Mouse (Mus musculus) left cerebral cortex, adult 8-10 months (tissue): ENCODE data around the gene 4930469K13Rik. TPM values are rescaled to one million over a fixed set of nuclear protein-coding genes. Genes with fewer than 3 reads are reported as not detected.

ENCODE experiments used
- DNase-seq, 2 experiments: peaks; one replicate each; pipeline ENCODE4 v3.0.0; 2022; ENCODE audit warnings: low spot score in 2 of 2
- total RNA-seq, 4 experiments: library from RNA; stranded (reverse); gene quantifications; 2 replicates each; pipeline ENCODE4 v1.2.4; 2022

4930469K13Rik gene
- total RNA-seq, 4 experiments from 2014 or later = not detected

DNA sequence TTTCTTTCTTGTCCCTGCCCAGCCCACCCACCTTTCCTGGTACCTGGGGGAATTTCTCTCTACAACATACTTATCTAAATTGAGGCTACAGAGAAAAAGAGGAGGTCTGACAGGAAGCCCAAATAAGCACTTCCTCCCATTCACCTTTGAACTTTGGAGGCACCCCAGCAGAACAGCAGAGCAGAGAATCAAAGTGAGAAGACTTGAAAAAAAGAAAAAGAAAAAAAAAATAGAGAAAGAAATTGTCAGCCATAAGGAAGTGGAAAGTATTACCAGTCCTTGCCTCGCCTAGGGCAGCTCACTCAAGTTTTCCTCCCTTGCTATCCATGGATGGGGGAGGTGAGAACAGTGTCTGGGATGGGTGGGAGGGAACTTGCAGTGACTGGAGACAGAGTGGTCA, 55.5 kb downstream of the 4930469K13Rik start:
- no peak for DNase-seq

- DNase-seq = no peak
Observed at GRCm38 (mm10) chr11:34040061-34040460, 58.3 kb downstream of the 4930469K13Rik start.

DNA sequence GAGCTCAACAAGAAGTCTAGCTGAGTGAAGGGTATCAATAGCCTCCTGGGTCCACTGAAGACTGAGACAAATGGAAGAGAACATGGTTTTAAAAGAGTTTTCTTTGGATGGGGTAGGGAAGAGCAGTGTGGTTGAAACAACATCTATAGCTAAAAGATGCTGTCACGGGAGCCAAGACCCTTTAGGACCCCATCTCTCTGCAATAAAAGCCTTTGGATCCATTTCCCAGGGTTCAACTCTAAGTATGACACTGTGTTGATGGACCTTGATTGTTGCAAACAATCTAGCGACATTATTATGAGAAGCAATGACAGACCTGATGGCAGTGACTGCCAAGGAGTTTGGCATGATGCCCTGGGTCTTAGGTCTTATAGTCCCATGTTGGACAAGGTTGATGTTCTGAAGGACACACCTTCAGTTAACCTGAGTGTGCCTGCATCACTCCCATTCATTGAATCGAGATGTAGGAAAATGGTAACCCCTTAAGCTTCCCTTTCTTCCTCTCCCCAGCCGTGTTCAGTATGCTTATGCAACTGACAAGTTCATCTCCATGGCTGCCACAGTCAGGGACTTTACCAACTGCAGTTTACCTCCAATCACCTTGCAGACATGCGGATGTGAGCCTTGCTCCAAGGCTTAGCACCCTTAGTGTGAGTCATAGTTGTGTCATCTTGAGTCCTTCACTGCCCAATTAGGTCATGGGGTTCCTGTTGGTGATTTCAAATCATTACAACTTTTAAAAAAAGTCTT, 62.3 kb downstream of the 4930469K13Rik start:
- no peak for DNase-seq

DNA sequence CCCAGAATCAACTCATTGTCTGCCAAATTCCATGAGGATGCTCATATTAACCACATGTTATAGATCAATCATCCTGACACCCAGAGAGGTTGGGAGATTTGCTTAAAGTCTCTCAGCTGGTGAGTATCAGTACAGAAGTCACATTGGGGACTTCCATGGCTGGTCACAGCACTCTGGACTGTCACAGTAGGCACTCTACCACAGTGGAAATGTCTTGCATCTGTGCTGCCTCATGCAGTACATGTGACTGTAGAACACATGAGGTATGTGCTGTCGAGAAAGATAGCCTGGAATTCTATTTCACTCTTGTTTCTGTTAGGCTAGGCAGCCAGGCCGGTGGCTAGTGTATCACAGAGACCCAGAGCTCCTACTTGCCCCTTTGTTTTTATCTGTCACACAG, 63.6 kb downstream of the 4930469K13Rik start:
- no peak for DNase-seq

- peak in 1 of 2 experiments; percentile 34 for DNase-seq
Observed at GRCm38 (mm10) chr11:34034008-34034505, 64.3 kb downstream of the 4930469K13Rik start.

GRCm38 (mm10) chr11:34031015-34031805, 67.1 kb downstream of the 4930469K13Rik start:
- no peak for DNase-seq

GRCm38 (mm10) chr11:34029658-34030057, 68.7 kb downstream of the 4930469K13Rik start:
- DNase-seq = no peak

DNA sequence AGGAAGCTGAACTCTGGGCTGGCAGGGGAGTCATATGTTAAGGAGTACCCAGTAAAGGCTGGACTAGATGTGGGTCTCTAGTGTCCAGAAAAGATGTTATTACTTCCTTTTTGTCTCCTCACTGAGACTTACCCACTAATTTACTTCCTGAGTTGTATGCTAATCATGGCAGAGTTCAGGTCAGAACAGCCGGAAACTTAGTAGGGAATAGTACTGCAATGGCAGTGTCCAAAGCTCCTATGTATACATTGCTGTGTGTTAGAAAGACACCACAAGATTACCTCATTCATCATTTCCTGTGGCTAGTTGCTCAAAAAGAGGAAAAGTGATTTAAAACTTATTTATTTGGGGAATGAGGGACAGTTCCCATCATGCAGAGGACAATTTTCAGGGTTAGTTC, 73.3 kb downstream of the 4930469K13Rik start:
- no peak for DNase-seq

- DNase-seq = no peak
Observed at GRCm38 (mm10) chr11:34012007-34012652, 86.2 kb downstream of the 4930469K13Rik start.

DNA sequence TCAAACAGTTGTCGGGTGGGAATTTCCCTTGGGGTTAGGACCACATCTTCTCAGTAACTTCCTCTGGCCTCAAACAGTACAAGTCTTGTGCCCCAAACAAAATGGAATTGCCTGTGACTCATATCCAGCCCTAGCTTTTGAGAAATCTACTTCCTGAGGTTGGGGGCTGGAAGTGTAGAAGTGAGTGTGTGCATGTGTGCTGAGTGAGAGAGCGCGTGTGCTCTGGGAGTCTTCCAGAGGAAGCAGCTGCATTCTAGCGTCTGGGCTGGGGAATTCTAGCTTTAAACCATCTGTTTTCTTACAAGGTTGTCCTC, 87.5 kb downstream of the 4930469K13Rik start:
- DNase-seq = peak in 1 of 2 experiments; percentile 31

DNA sequence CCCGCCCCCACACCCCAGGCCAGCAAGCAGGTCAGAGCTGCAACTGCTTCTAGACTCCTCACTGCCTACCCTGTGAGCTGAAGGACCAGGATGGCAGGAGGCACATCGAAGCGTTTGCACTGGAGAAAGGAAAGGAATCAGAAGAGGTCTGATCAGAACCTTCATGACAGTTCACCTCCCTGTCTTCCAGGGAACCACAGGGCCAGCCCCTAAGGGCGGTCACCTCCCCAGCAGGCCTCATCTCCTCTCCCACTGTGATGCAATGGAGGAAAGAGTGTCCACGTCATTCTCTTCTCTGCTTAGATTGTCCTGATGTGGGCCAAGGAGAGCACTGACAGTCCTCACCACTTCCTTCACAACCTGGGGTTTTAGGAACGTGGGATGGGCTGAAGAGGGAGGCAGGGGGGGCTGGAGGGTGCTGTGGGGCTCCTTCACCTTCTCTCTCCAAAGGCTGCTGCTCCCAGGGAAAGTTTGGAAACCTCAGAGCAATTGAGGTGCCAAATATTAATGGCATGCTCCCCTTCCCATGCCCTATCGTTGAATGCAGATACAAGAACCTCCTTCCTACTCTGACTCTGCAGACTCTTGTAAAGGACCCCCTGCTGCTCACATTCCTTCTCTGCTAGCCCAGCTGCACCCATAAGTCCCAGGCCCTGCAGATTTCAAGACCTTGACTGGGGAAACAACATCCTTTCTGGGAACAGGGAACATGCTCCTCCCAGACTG, 88.1 kb downstream of the 4930469K13Rik start:
- DNase-seq = no peak

GRCm38 (mm10) chr11:34009316-34010087, 88.9 kb downstream of the 4930469K13Rik start:
- no peak for DNase-seq

DNA sequence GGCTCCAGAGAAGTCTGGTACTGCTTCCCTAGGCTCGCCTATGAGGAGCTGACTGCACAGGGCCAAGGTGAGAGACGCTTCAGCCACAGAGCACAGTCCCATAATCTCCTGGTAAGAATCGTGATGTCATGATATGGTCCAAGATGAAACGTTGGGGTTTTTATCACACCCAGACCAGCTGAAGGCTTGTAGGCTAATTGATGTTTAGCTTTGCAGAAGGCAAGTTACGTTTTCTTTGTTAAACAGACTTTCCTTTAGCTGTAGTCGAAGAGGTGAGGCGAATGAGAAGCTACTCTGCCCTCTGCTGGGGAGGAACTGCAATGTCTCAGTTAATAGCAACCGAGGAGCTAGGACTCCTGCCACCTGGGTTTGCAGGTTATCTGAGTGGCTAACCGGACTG, 89.7 kb downstream of the 4930469K13Rik start:
- no peak for DNase-seq

DNA sequence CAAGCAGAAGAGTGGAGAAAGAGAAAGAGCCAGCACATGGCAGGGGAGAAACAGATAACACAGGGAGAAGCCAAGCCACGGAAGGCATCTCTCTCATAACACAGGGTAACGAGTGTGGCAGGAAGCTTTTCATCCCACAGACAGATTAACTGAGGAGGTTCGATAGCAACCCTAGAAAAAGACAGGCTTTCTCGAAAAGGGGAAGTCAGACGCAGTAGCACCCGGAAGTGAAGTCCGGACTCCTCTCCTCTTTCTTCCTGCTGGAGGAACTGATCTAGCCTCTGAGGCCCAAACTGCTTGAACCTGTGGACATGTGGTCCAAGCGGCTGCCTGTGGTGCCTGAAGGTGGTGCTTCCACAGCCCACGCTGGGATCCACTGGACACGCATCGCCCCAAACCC, 90.1 kb downstream of the 4930469K13Rik start:
- DNase-seq = no peak

DNA sequence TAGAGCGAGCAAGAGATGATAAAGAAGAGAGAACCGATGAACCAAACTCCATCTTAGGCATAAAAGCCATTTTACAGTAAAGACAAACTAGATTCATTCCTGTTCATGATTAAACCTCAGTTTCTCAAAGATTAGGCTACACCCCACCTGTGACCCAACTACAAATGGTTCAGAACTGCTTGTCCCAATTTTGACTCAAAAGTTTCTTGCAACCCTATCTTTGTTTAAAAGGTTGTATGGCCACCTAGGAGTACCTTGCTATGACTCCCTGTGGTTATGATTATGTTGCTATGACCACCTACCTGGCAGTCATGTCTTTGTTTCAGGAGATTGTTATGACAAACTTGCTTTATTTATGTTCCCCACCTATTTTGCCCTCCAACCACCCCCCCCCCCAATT, 90.7 kb downstream of the 4930469K13Rik start:
- DNase-seq = no peak

DNA sequence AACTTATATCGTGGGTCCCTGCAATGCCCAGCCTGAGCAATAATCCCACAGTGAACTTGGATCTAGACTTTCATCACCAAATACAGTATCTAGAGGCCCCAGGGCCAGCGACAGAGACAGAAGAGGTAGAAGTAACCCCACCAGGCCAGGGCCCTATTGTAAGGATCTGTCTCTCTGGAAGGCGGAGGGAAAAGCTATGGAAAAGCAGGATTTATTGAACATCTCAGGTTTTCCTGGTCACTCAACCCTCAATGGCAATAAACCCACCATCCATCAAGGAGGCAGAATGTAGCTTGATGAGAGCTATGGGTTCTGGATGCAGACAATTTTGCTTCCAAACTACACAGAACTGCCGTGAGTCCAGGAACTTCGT, 95.8 kb downstream of the 4930469K13Rik start:
- no peak for DNase-seq

DNA sequence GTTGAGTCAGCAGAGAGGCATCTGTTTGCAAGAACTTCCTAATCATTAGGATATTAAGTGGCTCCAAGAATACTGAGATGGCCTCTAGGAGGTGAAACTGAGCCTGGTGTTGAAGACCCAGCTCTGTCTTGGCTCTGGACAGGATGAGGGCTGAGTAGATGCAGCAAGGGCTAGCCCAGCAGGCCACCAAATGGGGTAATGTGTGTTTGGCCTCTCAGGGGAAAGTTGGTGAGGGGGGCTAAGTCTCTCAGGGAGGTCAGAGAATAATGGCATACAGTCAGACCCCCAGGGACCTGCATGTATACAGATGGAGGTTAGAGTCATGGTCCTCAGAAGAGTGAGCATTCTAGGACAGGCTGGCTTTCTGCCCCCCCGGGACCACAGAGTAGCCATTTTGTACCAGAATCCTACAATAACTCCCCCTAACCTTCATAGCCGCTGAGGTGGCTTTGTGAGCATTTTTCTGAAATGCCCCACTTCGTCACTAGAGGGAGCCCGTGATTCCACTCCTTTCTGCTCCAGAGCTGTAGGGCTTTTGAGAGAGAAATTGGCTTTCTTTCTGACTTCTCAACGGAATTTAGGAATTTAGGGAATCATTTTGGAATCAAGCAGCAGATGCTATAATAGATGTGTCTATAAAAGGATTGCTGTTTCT, 96.3 kb downstream of the 4930469K13Rik start:
- DNase-seq = peak in 1 of 2 experiments; percentile 48

- DNase-seq = no peak
Observed at GRCm38 (mm10) chr11:34000416-34000815, 97.9 kb downstream of the 4930469K13Rik start.

DNA sequence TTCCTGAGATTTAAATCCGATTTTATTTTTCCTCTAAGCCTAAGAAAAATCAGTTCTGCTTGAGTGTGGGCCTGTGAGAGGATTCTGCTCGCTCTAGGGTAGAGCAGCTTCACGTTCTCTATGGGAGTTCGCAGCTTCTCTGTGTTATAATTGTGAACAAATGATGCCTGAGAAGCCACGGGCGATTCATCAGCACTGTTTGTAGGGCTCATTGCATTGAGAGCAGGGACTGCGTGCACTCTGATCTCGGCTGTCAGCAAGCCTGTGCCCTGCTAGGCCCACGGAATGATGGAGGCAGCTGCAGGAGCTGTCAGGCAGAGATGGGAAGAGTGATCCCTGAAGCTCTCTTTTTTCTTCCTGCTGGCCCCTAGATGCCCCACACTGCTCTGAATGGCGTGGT, 100.1 kb downstream of the 4930469K13Rik start:
- no peak for DNase-seq

DNA sequence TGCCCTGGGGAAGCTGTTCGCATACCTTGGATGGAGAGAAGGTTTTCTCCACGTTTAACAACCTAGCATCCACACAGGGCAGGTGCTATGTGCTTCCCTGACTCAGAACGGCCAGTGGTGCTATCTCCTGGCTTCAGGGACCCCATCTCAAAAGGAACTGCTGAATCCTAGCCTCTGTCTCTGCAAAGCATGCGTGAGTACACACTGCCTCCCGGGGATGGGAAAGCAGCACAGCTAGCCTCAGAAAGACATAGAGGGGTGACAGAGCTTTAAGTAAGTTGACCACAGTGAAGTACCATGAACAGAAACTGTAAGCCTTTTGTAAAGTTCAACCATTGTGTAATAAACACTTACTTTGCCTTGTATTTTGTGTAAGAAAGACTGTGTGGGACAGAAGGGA, 104.9 kb downstream of the 4930469K13Rik start:
- DNase-seq = no peak
